Mouse (Mus musculus): ENCODE measurements around the gene Gm11559.
"Not testable (repeated sequence)": the region's sequence is repeated elsewhere in the genome, so short reads cannot be mapped to it uniquely, and the experiment has no call there.

Gm11559 gene

DNA sequence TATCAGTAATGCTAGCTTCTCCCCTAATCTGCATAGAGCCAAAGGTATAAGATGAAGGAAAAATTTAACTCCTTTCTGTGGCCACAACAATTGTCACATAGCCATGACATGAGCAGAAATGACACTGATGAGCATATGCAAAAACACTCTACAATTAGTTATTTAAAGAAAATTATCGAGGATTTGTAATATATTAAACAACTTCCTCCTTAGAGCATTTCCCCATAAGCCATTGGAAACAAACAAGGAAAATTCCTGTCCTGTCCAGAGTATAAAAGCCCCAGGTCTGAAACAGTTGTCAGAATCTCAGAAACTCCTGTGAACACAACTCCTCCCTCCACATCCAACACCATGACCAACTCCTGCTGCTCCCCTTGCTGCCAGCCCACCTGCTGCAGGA, at the start of gene Gm11559:
Gene Gm11559, plus strand, starts transcription at position 301 of the 400 bp plus-strand sequence.
- in situ Hi-C loops (cut with MboI, MseI): not testable (repeated sequence)

DNA sequence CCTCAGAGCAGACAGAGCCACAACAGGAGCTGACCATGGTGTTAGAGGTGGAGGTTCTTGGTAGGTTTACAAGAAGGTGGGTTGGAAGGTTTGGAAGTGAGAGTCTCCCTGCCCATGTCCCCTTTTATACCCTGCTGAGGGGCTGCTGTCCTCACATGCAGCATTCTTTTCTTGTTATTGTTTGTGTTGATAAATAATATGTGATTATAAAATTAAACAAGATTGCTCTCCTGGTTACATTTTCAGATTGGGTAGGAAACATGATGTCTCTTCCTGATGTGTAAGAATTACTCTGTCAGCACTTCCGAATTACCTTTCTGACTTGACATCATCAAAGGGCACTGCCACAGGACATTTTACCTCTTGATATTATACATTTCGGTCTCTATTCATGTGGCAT, 48.7 kb upstream of the Gm11559 start, which contains the start of gene Gm11564:
Gene Gm11564, minus strand, starts transcription at position 101 of the 400 bp plus-strand sequence.
- in situ Hi-C loops (cut with MboI, MseI): not testable (repeated sequence)

- in situ Hi-C loops (cut with MboI, MseI): no loop called here
Measured at GRCm38 (mm10) chr11:99837966-99838365, 26.3 kb upstream of the Gm11559 start, which contains the start of gene 2300003K06Rik. 2300003K06Rik (minus strand) TSS chr11:99838066.

DNA sequence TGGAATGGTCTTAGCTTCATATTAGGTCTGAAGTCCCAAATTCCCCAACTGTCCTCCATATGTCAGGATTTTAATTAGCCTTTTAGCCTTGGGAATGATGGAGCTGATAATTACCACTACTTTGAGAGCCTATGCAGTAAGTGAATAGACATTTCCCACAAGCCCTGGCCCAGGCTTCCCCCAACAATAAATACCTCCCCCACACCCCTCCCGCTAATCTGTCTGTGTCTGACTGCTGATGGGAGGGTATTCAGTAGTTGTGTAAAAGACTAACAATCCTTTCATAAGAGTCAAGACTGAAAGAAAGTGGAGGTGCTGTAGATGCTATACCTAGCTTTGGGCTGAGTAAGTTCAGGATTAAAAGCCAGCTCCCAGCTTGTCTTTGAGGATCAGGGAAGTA, 22.1 kb upstream of the Gm11559 start:
- in situ Hi-C loops (cut with MboI, MseI): no loop called here

- in situ Hi-C loops (cut with MboI, MseI): no loop called here
Measured at GRCm38 (mm10) chr11:99846746-99847145, 17.5 kb upstream of the Gm11559 start.

GRCm38 (mm10) chr11:99851508-99851907, 12.8 kb upstream of the Gm11559 start, which contains the start of gene Krtap4-16:
Krtap4-16 (minus strand) TSS chr11:99851608.
- in situ Hi-C loops (cut with MboI, MseI): no loop called here

- in situ Hi-C loops (cut with MboI, MseI): no loop called here
Measured at GRCm38 (mm10) chr11:99854121-99854520, 10.2 kb upstream of the Gm11559 start.

DNA sequence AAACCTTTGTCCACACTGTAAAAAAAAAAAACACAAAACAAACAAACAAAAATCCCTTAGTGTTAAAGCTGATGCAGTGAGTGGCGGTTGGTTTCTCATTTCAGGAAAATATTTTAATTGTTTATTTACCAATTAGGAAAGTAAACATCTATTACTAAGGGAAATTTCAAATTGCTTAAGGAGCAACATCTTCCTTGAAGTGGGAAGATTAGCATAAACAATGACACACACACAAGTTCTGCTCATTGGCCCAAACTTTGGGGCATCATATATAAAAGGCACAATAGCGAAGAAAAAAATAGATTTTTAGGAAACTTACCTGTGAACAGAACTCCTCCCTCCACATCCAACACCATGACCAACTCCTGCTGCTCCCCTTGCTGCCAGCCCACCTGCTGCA, 6.7 kb upstream of the Gm11559 start, which contains the start of gene Gm11568:
Gene Gm11568, plus strand, starts transcription at position 301 of the 400 bp plus-strand sequence.
- in situ Hi-C loops (cut with MboI, MseI): no loop called here

- in situ Hi-C loops (cut with MboI, MseI): no loop called here
Measured at GRCm38 (mm10) chr11:99858761-99859160, 5.5 kb upstream of the Gm11559 start.

DNA sequence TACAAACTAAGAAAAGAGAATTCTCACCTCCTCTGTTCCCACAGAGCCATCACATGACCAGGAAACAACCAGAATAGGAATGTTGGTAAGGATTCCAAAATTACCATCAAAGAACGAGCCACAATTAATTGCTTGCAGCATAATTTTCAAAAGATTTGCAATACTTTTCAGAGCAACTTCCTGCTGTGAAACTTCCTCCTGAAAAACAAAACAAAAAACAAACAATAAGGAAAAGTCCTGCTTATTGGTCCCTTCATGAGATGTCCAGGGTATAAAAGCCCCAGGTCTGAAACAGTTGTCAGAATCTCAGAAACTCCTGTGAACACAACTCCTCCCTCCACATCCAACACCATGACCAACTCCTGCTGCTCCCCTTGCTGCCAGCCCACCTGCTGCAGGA, 8.8 kb downstream of the Gm11559 start, which contains the start of gene Krtap9-1:
Gene Krtap9-1, plus strand, starts transcription at position 301 of the 400 bp plus-strand sequence.
- in situ Hi-C loops (cut with MboI, MseI): not testable (repeated sequence)

- in situ Hi-C loops (cut with MboI, MseI): not testable (repeated sequence)
Measured at GRCm38 (mm10) chr11:99878887-99879286, 14.6 kb downstream of the Gm11559 start, which contains the start of gene Gm11567. Gm11567 (plus strand) TSS chr11:99879187.

- in situ Hi-C loops (cut with MboI, MseI): no loop called here
Measured at GRCm38 (mm10) chr11:99907620-99908019, 43.3 kb downstream of the Gm11559 start, which contains the start of gene Krtap31-1. Krtap31-1 (plus strand) TSS chr11:99907920.

DNA sequence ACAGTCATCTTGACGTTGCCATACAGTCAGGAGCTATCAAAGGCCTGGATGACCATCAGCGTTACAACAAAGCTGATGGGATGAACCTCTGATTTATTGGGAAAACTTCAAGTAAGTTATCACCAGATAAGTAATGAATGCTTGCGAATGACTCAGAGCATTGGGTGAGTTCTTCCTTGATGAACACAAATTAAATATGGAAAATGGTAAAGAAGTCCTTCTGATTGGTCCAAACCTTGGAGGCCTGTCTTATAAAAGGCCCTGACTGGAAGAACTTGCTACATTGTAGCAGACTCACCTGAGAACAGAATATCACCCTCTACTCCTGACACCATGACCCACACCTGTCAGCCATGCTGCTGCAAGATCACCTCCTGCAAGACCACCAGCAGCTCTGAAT, 50.2 kb downstream of the Gm11559 start, which contains the start of gene Gm11565:
Gene Gm11565, plus strand, starts transcription at position 301 of the 400 bp plus-strand sequence.
- in situ Hi-C loops (cut with MboI, MseI): no loop called here
